Mouse (Mus musculus) MN1 (cell line): ENCODE results near the gene Hacl1.
A peak's percentile ranks its signal among the peaks of the same experiment; 100 is the strongest.

Experiments used
- DNase-seq: peaks from one replicate; pipeline ENCODE4 v3.0.0-alpha.2; 2016; ENCODE audit warnings: low spot score

Gene Hacl1

DNA sequence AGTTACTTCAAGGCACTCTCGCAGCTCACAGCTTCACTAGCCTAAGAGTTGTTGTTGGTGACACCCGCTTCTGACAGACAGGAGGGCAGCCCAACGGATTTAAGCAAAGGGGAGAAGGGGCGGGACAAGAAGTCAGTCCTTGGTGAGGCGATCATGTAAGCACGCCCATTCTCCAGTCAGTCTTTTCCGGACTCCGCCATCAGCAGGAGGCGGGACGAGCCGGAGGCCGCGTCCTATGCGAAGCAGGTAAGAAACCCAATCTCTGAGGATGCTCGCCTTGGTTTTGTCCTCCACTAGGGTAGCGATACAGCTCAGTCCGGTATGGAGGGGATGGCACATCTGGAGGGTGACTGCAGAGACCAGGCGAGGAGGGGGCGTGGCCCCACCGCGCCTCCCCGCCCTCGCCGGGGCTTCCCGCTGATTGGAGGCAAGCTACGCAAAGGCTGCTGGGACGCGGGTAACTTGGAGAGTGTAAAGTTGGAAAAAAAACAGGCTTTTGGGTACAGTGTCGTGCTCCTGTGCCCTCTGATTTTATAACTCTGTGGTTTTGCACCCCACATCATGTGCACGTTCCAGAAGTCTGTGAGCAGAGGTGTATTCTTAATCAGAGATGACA, at the start of gene Hacl1, which contains the start of gene Btd:
Gene Hacl1, minus strand, starts transcription at position 397 of the 616 bp plus-strand sequence.
Gene Btd, plus strand, starts transcription at position 139 of the 616 bp plus-strand sequence.
- peak; percentile 93 for DNase-seq

DNA sequence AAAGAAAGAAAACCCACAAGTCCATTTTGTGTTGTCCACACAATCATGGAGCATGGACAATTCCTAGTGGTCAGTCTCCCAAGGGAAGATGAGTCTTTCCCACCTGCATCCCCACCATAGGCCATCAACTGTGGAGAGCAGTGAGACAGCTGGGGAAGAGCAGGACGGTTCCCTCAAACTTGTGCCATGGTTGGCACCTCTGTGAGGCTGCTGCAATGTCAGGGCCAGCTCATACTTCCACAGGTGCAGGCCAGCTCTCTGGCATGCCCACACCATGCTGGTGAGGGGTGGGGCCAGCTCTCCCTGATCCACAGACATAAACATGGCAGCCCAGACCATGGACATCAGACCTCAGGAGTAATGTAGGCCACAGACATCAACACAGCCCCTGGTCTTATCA, 45.1 kb upstream of the Hacl1 start:
- no peak for DNase-seq

- DNase-seq = no peak
Observed at GRCm38 (mm10) chr14:31685680-31686079, 44.6 kb upstream of the Hacl1 start.

DNA sequence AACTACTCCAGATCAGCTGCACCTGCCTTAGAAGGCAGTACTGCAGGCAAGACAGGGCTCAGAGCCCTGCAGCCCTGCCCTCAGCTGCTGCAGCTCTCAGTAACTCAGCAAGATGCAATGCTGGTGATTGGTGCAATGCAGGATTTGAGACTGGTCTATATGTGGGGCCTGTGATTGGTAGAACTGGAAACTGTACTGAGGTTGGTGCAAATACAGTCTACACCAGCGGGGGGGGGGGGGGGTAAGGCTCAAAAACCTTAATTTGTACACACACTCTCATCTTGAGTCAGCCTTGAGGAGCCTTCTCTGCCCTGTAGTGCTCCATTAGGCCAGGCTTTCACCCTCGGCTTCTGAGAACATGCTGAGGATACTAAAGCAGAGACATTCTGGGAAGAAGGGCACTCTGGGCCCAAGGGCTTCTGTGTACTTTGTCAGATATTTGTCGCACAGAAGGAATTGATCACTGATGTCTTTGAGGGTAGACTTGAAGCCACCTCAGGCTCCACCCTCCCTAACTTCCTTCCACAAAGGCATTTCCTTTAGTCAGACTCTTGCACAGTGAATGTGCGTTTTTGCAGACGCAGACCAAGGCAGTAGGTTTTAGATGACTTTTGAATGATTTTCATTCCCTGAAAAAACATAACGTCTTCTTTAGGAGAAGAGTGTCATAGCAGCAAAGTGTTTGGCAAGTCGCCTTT, 43.4 kb upstream of the Hacl1 start:
- DNase-seq = no peak

GRCm38 (mm10) chr14:31683610-31684009, 42.5 kb upstream of the Hacl1 start:
- DNase-seq = no peak

DNA sequence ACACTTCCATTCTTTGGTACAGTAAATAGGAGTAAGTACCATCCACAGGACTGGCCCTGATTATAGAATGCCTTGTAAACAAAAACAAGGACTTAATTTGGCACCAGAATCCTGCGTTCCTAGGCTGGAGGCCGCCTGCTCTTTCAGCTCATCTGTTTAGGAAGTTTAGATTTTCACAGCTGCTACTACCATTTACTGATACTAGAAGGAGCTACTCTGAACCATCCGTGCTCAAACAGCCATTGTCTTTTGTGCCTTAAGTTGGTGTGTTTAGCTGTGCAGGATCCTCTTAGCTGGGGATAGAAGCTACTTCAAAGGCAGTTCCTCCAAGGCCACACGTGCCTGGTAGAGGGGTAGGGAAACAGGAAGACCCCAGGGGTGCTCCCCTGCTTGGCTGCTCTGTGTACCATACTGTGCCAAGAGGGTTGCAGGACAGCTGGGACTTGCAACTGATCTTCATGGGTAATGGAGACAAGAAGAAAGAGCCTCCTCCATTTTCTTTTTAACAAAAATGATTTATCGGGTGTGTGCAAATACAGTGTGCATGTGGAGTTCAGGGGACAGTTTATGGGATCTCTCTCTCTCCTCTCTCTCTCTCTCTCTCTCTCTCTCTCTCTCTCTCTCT, 41.0 kb upstream of the Hacl1 start:
- DNase-seq = no peak

DNA sequence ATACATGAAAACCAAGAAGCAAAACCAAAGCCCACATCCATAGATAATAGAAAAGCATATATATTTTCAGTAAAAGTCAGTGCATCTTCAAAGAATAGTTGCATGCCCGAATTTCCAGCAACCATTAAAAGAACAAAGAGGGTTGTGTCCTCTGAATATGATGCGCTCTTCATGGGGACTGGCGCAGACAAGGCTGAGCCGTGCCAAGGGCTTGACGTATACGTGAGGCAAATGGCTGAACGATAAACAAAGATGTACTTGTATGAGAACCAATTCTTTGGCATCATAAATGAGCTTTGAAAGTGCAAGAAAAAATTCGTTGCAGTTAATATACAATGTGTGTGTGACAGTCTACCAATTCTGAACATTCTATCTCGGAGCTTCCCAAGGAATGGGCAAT, 40.2 kb upstream of the Hacl1 start:
- DNase-seq = no peak

GRCm38 (mm10) chr14:31680656-31681055, 39.6 kb upstream of the Hacl1 start:
- no peak for DNase-seq

- DNase-seq = no peak
Observed at GRCm38 (mm10) chr14:31671635-31672320, 30.7 kb upstream of the Hacl1 start.

GRCm38 (mm10) chr14:31669642-31670490, 28.8 kb upstream of the Hacl1 start:
- DNase-seq = peak; percentile 66

GRCm38 (mm10) chr14:31669161-31669611, 28.1 kb upstream of the Hacl1 start:
- DNase-seq = peak; percentile 88

GRCm38 (mm10) chr14:31668326-31668725, 27.2 kb upstream of the Hacl1 start:
- no peak for DNase-seq

GRCm38 (mm10) chr14:31667741-31668140, 26.7 kb upstream of the Hacl1 start:
- no peak for DNase-seq

- DNase-seq = no peak
Observed at GRCm38 (mm10) chr14:31666931-31667705, 26.0 kb upstream of the Hacl1 start.

- peak; percentile 23 for DNase-seq
Observed at GRCm38 (mm10) chr14:31665566-31665940, 24.5 kb upstream of the Hacl1 start.

- DNase-seq = peak; percentile 14
Observed at GRCm38 (mm10) chr14:31664903-31665565, 23.9 kb upstream of the Hacl1 start.

- peak; percentile 50 for DNase-seq
Observed at GRCm38 (mm10) chr14:31664100-31664902, 23.2 kb upstream of the Hacl1 start.

DNA sequence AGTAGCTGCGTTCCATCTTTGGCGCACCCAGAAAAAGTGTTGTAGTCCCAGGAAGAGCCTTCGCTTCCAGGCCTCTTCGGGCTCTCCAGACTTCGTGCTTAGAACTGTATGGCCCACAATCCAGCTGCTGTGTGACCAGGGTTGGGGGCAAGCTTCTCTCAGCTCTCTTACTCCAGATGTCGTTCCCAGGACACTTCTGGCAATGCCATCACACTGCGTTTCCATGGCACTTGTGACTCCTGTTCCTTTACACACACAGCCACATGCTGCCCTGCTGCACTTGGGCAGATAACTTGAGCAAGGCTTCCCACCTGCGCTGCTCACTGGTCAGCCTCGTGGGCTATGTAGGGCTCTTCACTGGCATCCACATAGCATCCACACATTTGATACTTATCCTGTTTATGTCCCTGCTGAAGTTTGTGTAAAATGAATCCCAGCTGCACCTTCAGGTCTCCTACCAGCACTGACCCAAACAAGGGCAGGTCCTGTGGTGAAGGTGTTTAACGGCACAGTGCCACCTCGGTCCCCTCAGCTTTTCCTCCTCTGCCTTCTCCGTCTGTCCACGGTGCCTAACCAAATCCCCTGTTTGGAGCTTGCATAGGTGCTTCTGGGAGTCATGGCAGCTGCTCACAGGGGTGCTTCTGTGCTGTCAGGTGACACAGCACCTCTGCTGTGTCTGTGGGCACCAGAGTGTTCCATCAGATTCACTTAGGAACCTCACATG, 22.5 kb upstream of the Hacl1 start:
- DNase-seq = peak; percentile 57
